Mouse (Mus musculus): ENCODE data around the gene Traf3. TPM values are rescaled to one million over a fixed set of nuclear protein-coding genes. Genes with fewer than 3 reads are reported as not detected.

The Traf3 gene
- total RNA-seq, 2 experiments from 2014 or later: 31.4 to 36.9 TPM

DNA sequence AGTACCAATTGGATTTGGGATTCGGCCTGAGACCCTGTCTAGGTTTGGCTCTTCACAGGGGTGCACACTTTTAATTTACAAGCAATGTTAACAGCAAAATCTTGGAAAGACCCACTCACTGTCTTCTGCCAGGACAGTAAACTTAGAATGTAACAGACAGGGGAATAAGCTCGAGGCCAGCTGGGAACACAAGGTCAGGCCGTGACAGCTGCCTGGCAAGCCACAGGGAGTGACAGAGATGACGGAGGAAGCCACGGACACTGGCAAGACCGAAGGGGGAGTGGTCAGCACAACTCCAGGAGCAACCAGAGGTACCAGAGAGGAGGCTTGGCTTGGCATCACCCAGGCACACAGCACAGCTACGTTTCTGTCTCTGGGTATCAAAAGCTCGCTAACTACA is 140.7 kb downstream of the Traf3 start:
- DNase-seq (ENCODE audit: low spot score in 2 of 2): no peak

DNA sequence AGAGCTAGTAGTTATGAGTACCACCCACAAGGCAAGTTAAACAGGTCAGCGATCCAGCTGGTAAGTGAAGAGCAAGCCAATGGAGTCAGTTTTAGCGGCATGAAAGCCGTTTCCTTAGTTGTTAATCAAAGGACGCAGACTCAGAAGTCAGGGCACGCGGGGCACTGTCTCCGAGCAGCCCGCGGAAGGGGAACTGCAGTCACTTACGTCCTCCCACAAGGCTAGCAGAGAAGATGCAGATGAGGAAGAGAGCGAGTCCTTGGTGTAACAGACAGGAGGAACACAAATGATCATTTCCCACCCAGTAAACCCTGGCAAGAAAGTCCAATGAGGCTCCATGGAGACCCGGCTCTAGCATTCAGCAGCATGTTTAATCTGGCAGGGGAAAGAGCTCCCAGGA is 143.1 kb downstream of the Traf3 start:
- DNase-seq (ENCODE audit: low spot score in 2 of 2): no peak

- DNase-seq (ENCODE audit: low spot score in 2 of 2): no peak
Measured at GRCm38 (mm10) chr12:111309931-111310330, 143.8 kb downstream of the Traf3 start.

DNA sequence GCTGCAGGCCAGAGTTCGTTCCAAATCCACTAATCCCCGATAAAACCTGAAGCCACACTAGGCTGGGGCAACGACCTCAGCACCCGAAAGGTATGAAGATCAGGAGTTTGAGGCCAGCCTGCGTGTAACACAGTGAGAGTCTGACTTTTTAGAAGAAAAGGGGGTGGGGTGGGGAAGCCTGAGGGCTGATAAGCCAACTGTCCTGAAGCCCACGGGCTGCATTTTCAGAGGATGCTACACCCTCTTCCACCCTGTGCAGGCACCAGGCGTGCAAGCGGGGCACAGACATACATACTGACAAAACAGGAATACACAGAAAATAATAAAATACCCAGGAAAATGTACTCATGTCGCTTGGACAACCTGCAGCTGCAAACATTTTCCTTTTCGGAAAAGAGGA is 145.6 kb downstream of the Traf3 start:
- no peak for DNase-seq (ENCODE audit: low spot score in 2 of 2)

- no peak for DNase-seq (ENCODE audit: low spot score in 2 of 2)
Measured at GRCm38 (mm10) chr12:111314273-111314672, 148.1 kb downstream of the Traf3 start.

Other genes with a start within 250 kb of the Traf3 start
- 10 to 100 TPM; 12.9 to 17.5 TPM for gene Ankrd9, start 187.3 kb upstream of the Traf3 start, total RNA-seq (2021)
- gene Rcor1, start 127.0 kb upstream of the Traf3 start, total RNA-seq (2021): 10 to 100 TPM; 27.1 to 27.2 TPM
- gene 4930595D18Rik, start 18.1 kb downstream of the Traf3 start, total RNA-seq (2021): under 1 TPM in 1 of 2 experiments, not detected in 1; 0.34 TPM
- gene Amn, start 104.7 kb downstream of the Traf3 start, total RNA-seq (2021): under 1 TPM in 1 of 2 experiments, not detected in 1; 0.44 TPM
- 10 to 100 TPM; 69.1 to 74.5 TPM for gene Cdc42bpb, start 211.3 kb downstream of the Traf3 start, total RNA-seq (2021)
- gene Lbhd2, start 240.4 kb downstream of the Traf3 start, total RNA-seq (2021): under 1 TPM in 1 of 2 experiments, not detected in 1; 0.59 TPM

All from gastrocnemius, postnatal 4 days (tissue).